Mouse (Mus musculus) limb, embryonic 15.5 days (tissue): ENCODE measurements around the gene Ppp1r37. TPM values are rescaled to one million over a fixed set of nuclear protein-coding genes. Genes with fewer than 3 reads are reported as not detected.

Experiments used
- ATAC-seq: fragments of 200-750 bp; cut with Nextera tagmentation; 2 replicates; pipeline ENCODE4 v1.8.0; 2017; ENCODE audit warnings: low read depth, moderate TSS enrichment; ENCODE audit not compliant: insufficient number of reproducible peaks, low FRiP score, low TSS enrichment
- H3K27ac ChIP-seq: fragments of 300-500 bp; sonication (generic); 2 replicates; pipeline ENCODE4 v1.5.1; 2015; ENCODE audit warnings: moderate library complexity, mild to moderate bottlenecking, inconsistent platforms
- H3K27me3 ChIP-seq: fragments of 300-500 bp; sonication (generic); 2 replicates; pipeline ENCODE4 v1.6.1; 2015; ENCODE audit warnings: inconsistent platforms
- H3K36me3 ChIP-seq: fragments of 300-500 bp; sonication (generic); 2 replicates; pipeline ENCODE4 v1.6.1; 2015; ENCODE audit warnings: inconsistent platforms
- H3K4me1 ChIP-seq: fragments of 300-500 bp; sonication (generic); 2 replicates; pipeline ENCODE4 v1.6.1; 2015; ENCODE audit warnings: inconsistent platforms
- H3K4me2 ChIP-seq: fragments of 300-500 bp; sonication (generic); 2 replicates; pipeline ENCODE4 v1.6.1; 2015; ENCODE audit warnings: mild to moderate bottlenecking, inconsistent platforms
- H3K4me3 ChIP-seq: fragments of 300-500 bp; sonication (generic); 2 replicates; pipeline ENCODE4 v1.5.1; 2015; ENCODE audit warnings: mild to moderate bottlenecking, inconsistent platforms
- H3K9ac ChIP-seq: fragments of 300-500 bp; sonication (generic); 2 replicates; pipeline ENCODE4 v1.6.1; 2015; ENCODE audit warnings: inconsistent platforms
- H3K9me3 ChIP-seq: fragments of 300-500 bp; sonication (generic); 2 replicates; pipeline ENCODE4 v1.6.1; 2016; ENCODE audit warnings: inconsistent platforms
- WGBS: fragments of 180-500 bp; shearing (Covaris S2); methylation state at CpG from one replicate; pipeline ENCODE4 v1.1.7; 2015; 5-methylcytosine and 5-hydroxymethylcytosine counted together
- polyA plus RNA-seq: library from polyadenylated mRNA; unstranded; fragments of >200 nt; fragmentation: Nextera tagmentation; extraction: Ambion mirVana; gene quantifications from 2 replicates; pipeline ENCODE4 v1.2.1, GENCODE M21; 2015

Ppp1r37 gene
- polyA plus RNA-seq, 1 experiment from 2014 or later = 26.3 TPM

DNA sequence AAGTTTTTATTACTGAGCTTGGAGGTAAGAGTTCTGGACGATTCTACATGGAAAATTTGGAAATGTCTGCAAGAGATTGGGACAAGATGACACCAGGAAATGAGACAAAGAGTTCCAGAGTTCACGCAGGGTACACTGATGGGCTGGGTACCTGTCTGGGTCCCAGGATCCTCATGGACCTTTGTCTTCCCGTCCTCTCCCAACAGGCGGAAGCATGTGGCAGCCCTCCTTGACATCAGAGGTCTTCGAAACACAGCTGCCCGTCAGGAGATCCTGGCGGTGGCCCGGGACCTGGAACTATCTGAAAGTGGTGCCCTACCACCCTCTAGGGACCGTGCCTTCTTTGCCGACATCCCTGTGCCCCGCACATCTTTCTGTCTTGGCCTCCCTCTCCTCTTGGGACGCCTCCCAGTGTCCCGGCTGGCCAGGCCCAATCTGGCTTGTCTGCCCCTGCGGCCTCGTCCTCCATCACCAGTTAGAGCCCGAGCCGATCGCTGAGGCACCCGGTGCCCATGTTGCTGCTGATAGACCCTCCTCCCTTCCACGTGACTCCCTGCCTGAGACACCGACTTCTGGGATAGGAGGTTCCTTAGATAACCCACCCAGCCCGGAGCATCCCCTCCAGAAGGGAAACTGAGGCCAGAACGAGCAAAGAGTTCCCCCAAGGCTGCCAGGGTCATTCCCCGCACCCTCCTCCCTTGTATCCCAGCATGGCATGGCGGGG lies 68.0 kb downstream of the Ppp1r37 start:
- WGBS = 83% methylated on average over 25 of the region's 25 CpGs
- Histone ChIP-seq H3K4me1 (peaks cover 23% of the 10 kb centered on the region), H3K9ac (no peak overlapping the region), H3K36me3 (no peaks in the 10 kb centered on the region), H3K4me2 (no peak overlapping the region), H3K27me3 (peaks cover 24% of the 10 kb centered on the region), H3K9me3 (no peaks in the 10 kb centered on the region), H3K4me3 (no peak overlapping the region), H3K27ac (0 out of 2 replicates have a peak overlapping the region, but pooled peaks have one; percentile 11)
- no peak for ATAC-seq

DNA sequence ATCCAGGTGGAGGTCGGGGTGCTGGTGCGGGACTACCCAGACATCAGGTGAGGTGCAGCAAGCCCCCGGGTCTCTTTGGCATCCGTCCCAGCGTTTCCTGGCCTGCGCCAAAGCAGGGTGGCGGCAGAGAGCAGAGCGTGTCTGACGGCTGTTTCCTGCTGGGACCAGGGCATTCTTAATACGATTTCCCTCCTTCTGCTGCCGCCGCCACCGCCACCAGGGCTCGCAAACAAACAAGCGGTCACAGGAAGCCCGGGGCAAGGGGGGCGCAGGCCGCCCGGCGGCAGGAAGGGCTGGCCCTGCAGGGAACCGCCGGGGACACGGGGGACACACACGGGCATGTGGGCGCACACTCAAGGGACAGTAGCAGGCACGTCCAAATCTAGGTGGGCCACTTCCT lies 71.1 kb downstream of the Ppp1r37 start:
- no peaks in the 10 kb centered on the region for H3K36me3 ChIP-seq
- H3K4me1 ChIP-seq = peaks cover 27% of the 10 kb centered on the region
- ATAC-seq = no peak
- H3K9me3 ChIP-seq = no peaks in the 10 kb centered on the region
- 3% methylated on average over 26 of the region's 26 CpGs for WGBS
- no peak overlapping the region for H3K27ac ChIP-seq
- 0 out of 2 replicates have a peak overlapping the region, but pooled peaks have one; percentile 10 for H3K9ac ChIP-seq
- 0 out of 2 replicates have a peak overlapping the region, but pooled peaks have one; percentile 25 for H3K4me2 ChIP-seq
- no peak overlapping the region for H3K4me3 ChIP-seq
- H3K27me3 ChIP-seq = peaks cover 54% of the 10 kb centered on the region

DNA sequence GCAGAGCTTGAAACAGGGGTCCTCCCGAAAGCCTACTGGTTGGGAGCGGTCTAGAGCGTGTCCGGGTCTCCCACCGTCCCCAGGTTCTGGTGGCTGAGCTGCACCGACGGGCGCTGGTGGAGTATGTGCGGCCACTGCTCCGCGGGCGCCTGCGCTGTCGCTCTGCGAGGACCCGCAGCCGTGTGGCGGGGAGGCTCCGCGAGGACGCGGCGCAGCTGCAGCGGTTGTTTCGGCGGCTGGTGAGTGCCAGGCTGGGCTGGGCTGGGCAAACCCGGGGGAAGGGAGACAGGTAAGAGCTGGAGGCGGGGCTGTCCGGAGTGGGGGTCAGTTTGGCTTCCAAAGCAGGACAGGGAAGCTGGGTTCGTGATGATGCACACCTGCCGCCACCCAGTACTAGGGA lies 73.4 kb downstream of the Ppp1r37 start:
- Histone ChIP-seq H3K9me3 (no peaks in the 10 kb centered on the region), H3K9ac (no peak overlapping the region), H3K27me3 (peaks cover 58% of the 10 kb centered on the region), H3K4me1 (peaks cover 12% of the 10 kb centered on the region), H3K27ac (no peak overlapping the region), H3K36me3 (no peaks in the 10 kb centered on the region), H3K4me3 (peak overlapping the region; percentile 22), H3K4me2 (peak overlapping the region; percentile 22; the same call in 1 of the 2 replicates)
- no peak for ATAC-seq
- WGBS = 12% methylated on average over 31 of the region's 31 CpGs

DNA sequence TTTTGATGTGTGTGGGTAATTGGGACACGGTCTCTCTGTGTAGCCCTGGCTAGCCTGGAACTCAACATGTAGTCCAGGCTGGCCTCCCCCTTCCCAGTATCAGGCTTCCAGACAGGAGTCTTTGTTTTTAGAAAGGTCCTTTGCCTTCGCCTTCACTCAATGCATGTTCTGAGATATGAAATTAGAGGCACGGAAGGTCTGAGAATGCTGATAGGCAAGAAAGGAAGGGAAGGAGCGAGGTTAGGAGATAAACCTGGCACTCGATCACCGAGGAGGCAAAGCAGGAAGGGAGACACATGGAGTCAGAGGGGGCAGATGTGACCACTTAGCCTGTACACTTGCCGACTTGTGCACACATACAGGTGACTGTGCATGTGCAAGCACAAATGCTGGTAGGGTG lies 76.3 kb downstream of the Ppp1r37 start:
- Histone ChIP-seq H3K4me2 (no peak overlapping the region), H3K9ac (no peak overlapping the region), H3K36me3 (no peaks in the 10 kb centered on the region), H3K4me3 (no peak overlapping the region), H3K27me3 (peaks cover 50% of the 10 kb centered on the region), H3K9me3 (no peaks in the 10 kb centered on the region), H3K27ac (no peak overlapping the region), H3K4me1 (peaks cover 7% of the 10 kb centered on the region)
- WGBS = 87% methylated on average over 7 of the region's 7 CpGs
- ATAC-seq = no peak

DNA sequence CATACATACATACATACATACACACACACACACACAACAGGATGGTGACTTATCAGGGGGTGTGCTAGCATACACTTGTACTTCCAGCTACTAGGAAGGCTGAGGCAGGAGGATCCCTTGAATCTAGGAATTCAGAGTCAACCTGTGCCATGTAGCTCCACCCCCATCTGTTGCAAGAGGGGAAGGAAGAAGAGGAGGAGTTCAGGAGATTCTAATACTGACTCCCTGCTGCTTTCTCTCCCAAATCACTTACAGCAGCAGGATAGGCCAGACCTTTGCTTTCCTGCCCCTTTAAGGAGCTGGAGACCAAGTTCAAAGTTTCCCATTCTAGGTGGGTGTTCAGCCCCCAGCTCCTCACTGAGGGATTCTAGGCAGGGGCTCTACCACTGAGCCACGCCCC lies 77.4 kb downstream of the Ppp1r37 start:
- 100% methylated on average over 1 of the region's 1 CpGs for whole genome bisulfite sequencing
- no peaks in the 10 kb centered on the region for H3K36me3 ChIP-seq
- no peak overlapping the region for H3K9ac ChIP-seq
- no peak for ATAC-seq
- peaks cover 40% of the 10 kb centered on the region for H3K27me3 ChIP-seq
- H3K4me2 ChIP-seq = no peak overlapping the region
- peaks cover 7% of the 10 kb centered on the region for H3K4me1 ChIP-seq
- H3K9me3 ChIP-seq = no peaks in the 10 kb centered on the region
- H3K27ac ChIP-seq = no peak overlapping the region
- no peak overlapping the region for H3K4me3 ChIP-seq

DNA sequence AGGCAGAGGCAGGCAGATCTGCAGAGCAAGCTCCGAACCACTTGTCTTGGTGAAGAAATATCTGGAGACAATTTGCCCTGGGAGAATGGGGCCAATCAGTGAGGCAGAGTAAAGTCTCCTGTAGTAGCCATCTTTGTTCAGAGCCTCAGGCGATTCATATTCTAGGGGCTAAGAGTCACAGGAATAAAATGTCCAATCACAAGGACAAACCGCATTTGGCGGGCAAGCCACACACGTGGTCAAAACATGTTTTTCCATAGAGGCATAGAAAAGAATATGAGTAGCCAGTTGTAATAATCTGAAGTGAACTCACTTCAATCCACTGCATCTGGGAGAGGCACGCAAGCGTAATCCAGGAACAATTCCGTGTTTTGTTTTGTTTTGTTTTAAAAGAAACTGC lies 79.6 kb downstream of the Ppp1r37 start:
- Histone ChIP-seq H3K4me2 (no peak overlapping the region), H3K36me3 (no peaks in the 10 kb centered on the region), H3K9me3 (no peaks in the 10 kb centered on the region), H3K27ac (no peak overlapping the region), H3K4me3 (no peak overlapping the region), H3K27me3 (peaks cover 18% of the 10 kb centered on the region), H3K4me1 (no peaks in the 10 kb centered on the region), H3K9ac (no peak overlapping the region)
- WGBS = 80% methylated on average over 8 of the region's 8 CpGs
- no peak for ATAC-seq

Other genes with a start within 250 kb of the Ppp1r37 start
- gene Ercc1, start 218.3 kb downstream of the Ppp1r37 start, polyA plus RNA-seq = 75.7 and 75.9 TPM in 2 replicates
- 32.9 and 34.2 TPM in 2 replicates for gene Cd3eap, start 203.6 kb downstream of the Ppp1r37 start, polyA plus RNA-seq
- 20.0 and 24.8 TPM in 2 replicates for gene Ppp1r13l, start 203.3 kb downstream of the Ppp1r37 start, polyA plus RNA-seq
- 14.0 and 14.9 TPM in 2 replicates for gene Ercc2, start 181.1 kb downstream of the Ppp1r37 start, polyA plus RNA-seq
- 37.5 and 37.6 TPM in 2 replicates for gene Klc3, start 159.0 kb downstream of the Ppp1r37 start, polyA plus RNA-seq
- gene Ckm, start 158.3 kb downstream of the Ppp1r37 start, polyA plus RNA-seq = 139 and 815 TPM in 2 replicates
- gene Mark4, start 104.3 kb downstream of the Ppp1r37 start, polyA plus RNA-seq = 8.2 and 9.3 TPM in 2 replicates
- gene Exoc3l2, start 99.7 kb downstream of the Ppp1r37 start, polyA plus RNA-seq = 1.4 and 1.6 TPM in 2 replicates
- gene Bloc1s3, start 54.7 kb downstream of the Ppp1r37 start, polyA plus RNA-seq = 1.8 and 2.0 TPM in 2 replicates
- gene Trappc6a, start 54.7 kb downstream of the Ppp1r37 start, polyA plus RNA-seq = 94.7 and 97.9 TPM in 2 replicates
- gene Nkpd1, start 45.2 kb downstream of the Ppp1r37 start, polyA plus RNA-seq = 1.7 and 2.5 TPM in 2 replicates
- 1.00 and 1.1 TPM in 2 replicates for gene Zfp296, start 14.2 kb upstream of the Ppp1r37 start, polyA plus RNA-seq
- 144 and 149 TPM in 2 replicates for gene Gemin7, start 14.5 kb upstream of the Ppp1r37 start, polyA plus RNA-seq
- 49.6 and 49.8 TPM in 2 replicates for gene Clasrp, start 41.4 kb upstream of the Ppp1r37 start, polyA plus RNA-seq
- 11.8 and 14.1 TPM in 2 replicates for gene Relb, start 66.4 kb upstream of the Ppp1r37 start, polyA plus RNA-seq
- gene Clptm1, start 102.0 kb upstream of the Ppp1r37 start, polyA plus RNA-seq = 73.4 and 73.8 TPM in 2 replicates
- 1.8 and 2.7 TPM in 2 replicates for gene Apoc2, start 114.9 kb upstream of the Ppp1r37 start, polyA plus RNA-seq
- not detected in 2 replicates for gene Gm44805, start 118.3 kb upstream of the Ppp1r37 start, polyA plus RNA-seq
- gene Apoc4, start 118.4 kb upstream of the Ppp1r37 start, polyA plus RNA-seq = 0.41 TPM in 1 of 2 replicates, not detected in the other
- 46.2 and 57.9 TPM in 2 replicates for gene Apoc1, start 129.6 kb upstream of the Ppp1r37 start, polyA plus RNA-seq
- gene Apoe, start 136.1 kb upstream of the Ppp1r37 start, polyA plus RNA-seq = 409 and 468 TPM in 2 replicates
- gene Tomm40, start 152.4 kb upstream of the Ppp1r37 start, polyA plus RNA-seq = 129 and 139 TPM in 2 replicates
- gene Nectin2, start 187.4 kb upstream of the Ppp1r37 start, polyA plus RNA-seq = 84.5 and 85.1 TPM in 2 replicates
- gene Bcam, start 207.9 kb upstream of the Ppp1r37 start, polyA plus RNA-seq = 120 and 150 TPM in 2 replicates
- 14.6 and 15.2 TPM in 2 replicates for gene Cblc, start 233.7 kb upstream of the Ppp1r37 start, polyA plus RNA-seq